Mouse (Mus musculus) Muller cell, postnatal 12 days (primary cell): Measurements from ENCODE around the gene Med12l.
"Not testable (repeated sequence)": the region's sequence is repeated elsewhere in the genome, so short reads cannot be mapped to it uniquely, and the experiment has no call there.

Experiments used
- DNase-seq: peaks from one replicate; pipeline ENCODE4 v3.0.0-alpha.2; 2015; ENCODE audit errors: inconsistent ontology term

Gene Med12l

DNA sequence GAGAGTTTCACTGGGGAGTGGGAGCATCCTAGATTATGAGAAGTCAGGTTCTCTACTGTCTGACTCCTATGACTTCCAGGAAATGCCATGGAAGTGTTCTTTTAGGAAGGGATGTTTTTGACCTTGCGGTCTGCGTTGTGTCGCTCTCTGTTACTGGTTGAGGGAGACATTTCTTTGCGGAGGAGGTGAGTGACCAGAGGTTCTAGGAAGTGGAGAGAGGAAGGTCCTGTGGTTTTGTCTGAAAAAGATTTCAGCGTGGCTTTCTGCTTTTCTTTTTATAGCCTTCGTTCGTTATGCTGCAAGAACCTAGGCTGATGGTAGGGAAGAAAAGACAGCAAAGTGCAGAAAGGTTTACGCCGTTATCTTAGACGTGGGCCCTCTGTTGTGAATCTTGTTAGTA lies 92.9 kb downstream of the Med12l start:
- DNase-seq, result no peak

DNA sequence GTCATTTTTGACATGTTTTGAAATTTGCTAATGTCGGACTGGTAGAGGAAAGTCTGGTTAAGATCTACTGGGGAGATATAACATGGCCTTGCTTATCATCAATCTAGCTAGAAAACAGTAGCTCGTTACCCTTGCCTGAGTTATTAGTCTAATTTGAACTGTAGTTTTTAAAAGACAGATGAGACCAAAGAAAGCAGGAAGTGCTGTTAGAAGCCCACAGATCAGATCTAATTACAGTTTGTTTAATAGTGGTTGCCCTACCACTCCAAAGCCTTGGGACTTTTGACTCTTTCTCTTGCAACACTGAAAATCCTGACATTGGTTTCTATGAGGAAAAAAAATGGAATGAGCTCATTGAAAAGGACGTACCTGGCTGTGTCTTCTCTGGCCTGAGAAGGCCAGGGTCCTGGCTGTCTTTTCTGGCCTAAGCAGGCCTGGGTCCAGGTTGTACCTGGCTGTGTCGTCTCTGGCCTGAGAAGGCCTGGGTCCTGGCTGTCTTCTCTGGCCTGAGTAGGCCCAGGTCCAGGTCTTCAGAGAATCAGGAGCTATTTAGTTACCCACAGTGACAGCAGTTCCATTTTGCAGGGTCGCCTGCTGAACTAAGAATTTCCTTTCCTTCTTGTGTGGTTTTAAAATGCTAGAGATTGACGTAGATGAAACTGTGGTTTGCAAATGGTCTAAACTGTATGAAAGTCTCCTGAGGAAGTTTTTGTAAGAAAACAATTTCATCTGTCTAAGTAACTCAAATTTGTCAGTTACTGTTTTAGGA lies 95.8 kb downstream of the Med12l start, which contains the start of gene Gpr171:
Gpr171 (minus strand) TSS at position 604 of the 769 bp plus-strand sequence.
- no peak for DNase-seq

DNA sequence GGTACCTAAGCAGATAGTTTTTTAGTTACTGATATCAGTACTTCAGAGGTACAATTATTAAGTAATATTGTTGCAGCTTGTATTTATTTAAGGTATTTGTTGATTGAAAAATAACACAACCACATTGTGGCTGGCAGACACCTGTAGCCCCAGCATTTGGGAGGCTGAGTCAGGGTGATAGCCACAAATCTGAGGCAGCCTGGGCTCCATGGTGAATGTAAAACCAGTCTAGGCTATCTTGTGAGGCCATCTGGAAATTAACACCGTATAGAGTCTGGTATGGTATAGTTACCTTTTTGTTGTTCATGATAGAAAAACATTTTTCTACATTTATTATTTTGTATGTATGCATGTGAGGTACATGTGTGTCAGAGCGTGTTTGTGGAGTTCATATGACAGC lies 96.5 kb downstream of the Med12l start:
- DNase-seq, result no peak

DNA sequence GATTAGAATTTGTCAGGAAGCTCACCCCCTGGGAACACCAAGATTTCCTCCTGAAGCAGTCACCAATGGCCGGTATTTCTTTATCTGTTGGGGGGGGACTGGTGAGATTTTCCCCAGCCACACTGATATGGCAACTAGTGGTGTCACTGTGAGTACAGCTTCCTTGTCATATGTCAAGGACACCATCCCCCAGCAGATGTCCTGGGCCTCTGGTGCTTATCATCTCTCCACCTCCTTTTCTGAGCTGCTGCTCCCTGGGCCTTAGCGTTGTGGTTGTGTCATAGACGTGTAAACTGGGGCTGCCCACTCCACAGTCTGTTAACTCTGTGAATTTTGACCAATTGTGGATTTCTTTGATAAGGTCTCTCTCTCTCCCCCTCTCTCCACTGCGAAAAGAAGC lies 98.8 kb downstream of the Med12l start:
- DNase-seq, result no peak

DNA sequence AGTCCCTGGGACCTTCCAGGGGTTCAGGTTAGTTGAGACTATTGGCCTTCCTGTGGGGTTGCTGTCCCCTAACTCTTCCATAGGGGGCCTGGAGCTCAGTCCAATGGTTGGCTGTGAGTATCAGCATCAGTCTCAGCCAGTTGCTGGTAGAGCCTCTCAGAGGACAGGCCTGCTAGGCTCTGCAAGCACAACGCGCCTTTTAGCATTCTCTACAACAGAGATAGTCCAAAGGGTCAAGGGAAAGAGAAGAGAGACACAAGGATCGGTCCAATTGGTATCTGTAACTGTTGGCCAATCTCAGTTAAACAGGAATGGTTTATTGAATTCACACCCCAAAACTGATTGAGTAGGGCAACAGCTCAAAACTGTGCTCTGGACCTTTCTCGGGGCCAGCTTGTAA lies 101.8 kb downstream of the Med12l start:
- DNase-seq, result no peak

DNA sequence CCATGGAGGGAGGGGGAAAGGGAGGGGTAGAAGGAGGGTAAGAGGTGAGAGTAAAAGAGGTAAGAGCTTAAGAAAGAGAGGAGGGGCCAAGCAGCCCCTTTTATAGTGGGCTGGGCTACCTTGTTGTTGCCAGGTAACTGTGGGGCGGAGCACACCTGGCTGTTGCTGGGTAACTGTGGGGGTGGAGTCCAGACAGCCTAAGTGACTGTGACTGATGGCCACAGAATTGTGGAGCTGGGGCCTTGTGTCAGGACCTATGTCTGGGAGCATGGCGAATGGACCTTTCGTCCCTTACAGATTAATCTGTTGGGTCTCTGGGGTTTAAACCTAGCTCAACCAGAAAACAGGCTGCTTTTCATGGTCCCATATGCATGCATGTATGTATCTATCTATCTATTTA lies 104.2 kb downstream of the Med12l start:
- not testable (repeated sequence) for DNase-seq

DNA sequence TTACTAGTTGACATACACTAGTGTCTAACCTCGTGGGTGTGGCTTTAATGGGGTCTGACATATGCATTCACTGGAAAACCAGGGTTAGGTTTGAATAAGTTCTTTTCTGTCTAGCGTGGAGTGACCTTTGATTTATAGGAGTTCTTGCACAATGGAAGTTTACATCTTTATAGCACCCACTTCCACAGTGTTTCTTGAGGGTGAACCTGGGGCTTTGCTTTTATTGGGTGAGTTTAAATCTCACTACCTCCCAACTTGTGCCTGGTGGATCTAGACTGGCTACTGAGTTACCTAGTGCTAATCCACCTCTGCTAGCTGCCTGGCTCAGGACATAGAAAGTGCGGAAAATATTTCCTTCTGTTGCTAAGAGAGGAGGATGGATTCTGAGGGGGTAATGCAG lies 106.3 kb downstream of the Med12l start:
- no peak for DNase-seq

DNA sequence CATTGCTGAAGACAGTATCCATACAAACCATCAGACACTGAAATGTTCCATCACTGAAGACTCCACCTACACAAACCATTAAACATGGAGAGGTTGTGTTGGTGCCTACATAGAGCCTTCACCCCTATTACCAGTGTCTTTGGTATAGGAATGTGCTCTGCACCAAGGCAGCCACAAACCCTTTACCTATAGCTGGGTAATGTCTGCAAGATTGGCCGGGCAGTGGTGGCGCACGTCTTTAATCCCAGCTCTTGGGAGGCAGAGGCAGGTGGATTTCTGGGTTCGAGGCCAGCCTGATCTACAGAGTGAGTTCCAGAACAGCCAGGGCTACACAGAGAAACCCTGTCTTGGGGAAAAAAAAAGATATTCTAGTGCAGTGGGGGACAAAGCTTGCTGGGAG lies 107.7 kb downstream of the Med12l start:
- not testable (repeated sequence) for DNase-seq

DNA sequence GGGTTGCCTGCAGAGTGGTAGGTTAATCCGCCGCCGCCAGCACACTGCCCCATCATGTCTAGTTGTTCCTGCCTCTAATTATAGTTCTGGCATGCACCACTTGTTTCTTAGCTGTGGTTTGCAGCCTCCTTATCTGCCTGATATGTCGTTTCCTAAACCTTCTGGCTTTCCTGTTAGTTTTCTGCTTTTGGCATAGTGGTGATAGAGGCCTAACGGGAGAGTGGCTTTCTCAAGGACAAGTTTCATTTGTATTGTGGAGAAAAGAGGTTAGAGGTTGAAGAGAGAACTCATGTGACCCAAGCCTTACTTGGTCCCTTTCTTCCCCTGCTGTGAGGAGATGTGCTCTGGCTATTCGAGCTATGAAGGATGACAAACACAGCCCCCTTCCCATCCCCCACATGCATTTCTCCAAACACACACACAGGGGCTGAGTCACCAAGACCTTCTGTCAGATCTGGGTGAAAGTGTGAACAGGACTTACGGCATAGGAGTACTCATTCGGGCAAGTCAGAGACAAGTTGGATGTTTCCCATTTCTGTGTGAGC lies 108.4 kb downstream of the Med12l start:
- peak; percentile 66 for DNase-seq

DNA sequence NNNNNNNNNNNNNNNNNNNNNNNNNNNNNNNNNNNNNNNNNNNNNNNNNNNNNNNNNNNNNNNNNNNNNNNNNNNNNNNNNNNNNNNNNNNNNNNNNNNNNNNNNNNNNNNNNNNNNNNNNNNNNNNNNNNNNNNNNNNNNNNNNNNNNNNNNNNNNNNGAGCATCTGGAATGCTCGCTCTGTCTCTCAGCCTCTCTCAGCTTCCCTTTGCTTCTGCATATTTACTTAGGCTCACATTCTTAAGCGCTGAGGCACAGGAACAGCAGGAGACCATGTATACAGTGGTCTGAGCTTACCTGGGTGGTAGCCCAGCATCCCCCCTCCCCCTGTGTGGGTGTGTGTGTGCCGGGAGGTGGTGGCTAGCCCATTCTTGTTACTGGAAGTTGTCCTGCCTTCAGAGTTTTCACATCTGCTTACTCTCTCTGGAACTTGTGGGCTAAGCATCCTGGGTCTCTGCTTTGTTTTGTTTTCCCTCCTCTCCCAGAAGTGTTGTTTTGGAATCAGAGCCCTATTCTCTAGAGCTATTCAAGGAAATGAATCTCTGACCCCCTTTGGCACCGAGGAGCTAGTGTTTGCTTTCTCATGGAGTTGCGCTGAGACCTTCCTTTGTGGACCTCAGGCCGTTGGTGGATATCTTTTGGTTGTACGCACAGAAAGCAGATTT lies 115.6 kb downstream of the Med12l start:
- peak; percentile 72 for DNase-seq

DNA sequence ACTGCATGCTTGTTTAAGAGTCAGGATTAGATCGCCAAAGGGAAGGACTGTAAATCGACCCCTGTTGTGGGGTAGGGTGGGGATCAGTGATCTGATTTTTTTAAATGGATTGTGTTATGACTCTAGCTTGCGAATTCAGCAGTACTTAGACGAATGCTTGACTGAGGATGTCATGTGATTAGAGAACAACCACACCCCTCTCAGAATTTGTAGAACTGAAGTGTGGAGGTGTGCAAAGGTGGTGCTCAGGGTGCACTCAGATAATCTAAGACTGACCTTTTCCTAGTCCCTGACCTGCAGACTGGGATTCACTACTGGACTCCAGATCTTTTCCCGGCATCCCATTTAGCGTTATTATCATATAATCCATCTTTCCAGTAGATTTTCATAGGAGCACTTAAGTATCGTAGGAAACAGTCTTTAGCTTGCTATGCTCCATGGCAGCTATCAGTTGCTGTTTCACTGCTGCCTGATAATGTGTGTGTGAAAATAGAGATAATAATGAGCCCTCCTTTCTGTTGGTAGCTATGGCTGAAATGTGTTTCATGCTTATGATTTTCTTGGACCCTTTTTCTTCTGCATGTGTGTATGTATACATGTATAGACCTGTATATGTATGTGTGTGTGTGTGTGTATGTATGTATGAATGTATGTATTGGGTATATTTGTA lies 116.3 kb downstream of the Med12l start:
- no peak for DNase-seq

DNA sequence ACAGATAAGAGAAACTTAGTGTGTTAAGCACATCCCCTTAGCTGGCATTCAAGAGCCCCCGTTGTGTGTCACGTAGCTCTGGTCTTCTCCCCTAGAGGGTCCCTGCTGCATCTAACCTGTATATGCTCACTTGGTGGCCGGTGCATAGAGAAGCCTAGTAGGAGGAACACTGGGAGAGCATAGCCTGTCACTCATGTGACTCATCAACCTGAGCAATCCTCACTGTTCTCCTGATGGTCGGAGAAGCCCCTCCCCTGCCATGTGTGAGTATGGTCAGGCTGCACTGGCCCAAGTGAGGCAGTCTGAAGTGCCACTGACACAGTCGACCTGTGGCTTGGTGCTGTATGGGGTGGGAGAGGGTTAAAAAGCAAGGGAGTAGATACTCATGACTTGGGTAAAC lies 119.4 kb downstream of the Med12l start:
- DNase-seq, result no peak

DNA sequence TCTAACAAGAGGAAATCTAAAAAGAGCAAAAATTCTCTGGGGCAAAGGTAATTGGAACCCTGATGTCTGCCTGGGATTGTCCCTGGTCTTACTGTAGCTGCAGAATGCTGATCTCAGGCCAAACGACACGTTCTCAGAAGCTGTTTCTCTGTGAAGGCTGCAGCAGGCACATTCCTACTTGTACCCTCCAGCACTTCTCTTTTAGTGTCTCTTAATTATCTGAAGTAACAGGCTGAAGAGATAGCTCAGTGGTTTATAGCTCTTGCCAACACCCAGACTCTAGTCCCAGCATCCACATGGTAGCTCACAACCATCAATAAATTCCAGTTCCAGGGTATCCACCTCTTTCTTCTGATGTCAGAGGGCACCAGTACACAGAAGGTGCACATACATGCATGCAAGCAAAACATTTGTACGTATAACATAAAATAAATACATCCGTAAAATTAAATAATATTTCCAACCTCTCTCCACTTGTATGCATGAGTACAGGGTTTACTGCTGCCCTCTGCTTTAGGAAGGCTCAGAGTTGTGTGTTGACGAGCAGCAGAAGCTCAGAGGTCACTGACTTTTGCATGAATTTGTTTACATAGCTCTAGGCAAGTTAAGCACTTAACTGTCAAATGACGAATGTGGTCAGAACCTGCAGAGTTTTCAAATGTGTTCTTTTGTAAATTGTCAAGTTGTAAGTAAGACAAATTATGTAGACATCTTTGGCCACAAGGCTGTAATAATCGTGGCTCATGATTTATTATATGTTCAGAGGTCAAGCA lies 120.3 kb downstream of the Med12l start:
- peak; percentile 27 for DNase-seq

DNA sequence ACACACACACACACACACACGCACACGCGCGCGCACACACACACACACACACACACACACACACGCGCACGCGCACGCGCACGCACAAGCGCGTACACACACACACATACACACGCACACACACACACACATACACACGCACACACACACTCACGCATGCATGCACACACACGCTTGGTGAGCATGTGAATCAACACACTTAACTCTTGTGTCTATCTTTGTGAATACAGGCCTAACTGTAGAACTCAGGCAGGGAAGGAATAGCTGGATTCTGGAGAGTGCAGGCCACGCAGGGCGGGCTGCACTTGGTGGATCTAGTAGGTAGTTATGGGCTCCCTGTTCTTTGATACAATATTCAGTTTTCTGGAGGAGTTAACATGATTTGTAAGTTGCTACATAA lies 123.1 kb downstream of the Med12l start:
- no peak for DNase-seq

DNA sequence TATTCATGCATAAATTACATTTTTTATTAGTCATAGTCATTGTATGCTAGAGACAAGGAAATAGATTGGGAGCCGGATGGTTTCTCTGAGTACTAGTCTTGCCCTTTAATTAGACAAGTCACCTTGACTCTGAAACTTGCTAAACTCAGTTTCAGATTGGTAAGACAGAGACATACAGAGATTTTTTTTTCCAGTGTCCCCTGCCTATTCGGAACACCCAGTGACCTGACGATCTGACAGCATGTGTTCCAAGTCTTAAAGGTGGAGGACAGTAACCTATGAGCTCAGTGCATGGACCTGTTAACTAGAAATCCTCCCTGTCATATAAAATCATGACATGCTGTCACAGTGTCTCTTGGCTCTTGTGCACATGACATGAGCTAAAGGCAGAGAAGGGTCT lies 123.9 kb downstream of the Med12l start:
- DNase-seq, result no peak

DNA sequence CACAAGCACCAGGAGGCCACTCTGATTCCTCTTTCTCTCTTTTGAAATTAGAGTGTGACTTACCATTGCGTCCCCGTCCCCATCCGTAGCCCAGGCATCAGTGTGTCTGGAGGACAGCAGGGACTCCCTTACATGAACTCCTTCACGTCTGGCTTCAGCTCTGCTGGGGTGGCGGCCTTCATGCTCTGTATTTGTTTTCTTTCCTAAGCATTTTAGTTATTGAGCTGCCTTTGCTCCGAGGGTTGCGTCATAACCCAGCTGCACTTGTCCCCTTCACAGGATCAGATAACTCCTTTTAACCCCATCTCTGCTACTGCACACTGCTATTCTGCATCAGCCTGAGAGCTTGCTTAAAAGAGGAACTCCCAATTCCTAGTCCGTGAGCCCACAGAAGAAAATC lies 124.8 kb downstream of the Med12l start:
- no peak for DNase-seq

DNA sequence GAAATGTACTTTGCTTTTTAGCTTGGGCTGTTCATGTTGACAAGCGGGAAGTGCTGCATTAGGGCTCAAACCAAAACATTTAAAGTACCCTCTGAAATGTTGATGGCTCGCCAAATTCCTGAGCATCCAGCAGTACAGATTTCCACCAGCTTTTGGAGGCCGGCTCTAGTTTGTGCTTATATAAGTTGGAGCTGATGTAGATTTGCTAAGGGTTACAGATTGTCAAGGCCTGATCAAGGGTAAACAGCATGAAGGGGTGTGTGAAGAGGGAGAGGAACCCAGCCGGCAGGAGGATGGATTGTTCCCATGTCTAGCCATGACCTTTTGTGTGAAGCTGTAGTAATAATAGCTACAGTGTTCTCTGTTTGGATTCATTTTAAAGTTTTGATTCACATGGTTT lies 125.5 kb downstream of the Med12l start:
- peak; percentile 29 for DNase-seq

DNA sequence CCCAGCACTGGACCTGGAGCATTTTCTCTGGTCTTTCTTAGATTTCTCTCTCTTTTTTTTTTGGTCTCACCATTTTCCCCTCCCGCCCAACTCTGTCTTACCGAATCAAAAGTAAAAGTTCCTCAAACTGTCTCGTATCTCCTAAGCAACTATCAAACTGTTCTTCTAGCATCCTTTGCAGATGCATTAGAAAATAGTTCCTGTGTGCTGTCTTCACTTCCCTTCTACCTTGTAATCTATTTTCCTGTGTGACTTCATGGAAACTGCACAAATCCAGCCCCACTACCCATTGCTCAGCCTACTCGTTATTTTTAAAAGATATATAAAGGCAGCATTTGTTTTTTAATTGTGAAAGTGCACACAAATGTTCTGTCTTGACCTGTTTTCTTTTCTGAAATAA lies 126.3 kb downstream of the Med12l start:
- no peak for DNase-seq

DNA sequence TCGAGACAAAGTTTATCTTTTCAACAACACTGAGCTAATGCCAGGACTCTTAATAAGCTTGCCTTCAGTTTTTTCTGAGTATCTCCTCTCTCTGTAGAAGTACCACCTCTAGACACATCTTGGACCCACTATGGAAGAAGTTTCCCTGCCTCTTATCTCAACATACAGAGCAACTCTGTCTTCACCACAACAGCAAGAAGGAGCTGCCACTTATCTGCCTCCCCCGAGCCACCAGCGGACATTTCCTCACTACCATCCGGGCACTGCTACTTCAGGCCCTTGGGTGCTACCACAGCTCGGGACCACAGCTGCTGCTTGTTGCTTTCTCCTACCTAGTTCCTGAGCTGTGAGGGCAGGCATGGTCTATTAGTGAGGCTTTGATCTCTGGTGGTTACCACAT lies 127.6 kb downstream of the Med12l start:
- DNase-seq, result no peak

DNA sequence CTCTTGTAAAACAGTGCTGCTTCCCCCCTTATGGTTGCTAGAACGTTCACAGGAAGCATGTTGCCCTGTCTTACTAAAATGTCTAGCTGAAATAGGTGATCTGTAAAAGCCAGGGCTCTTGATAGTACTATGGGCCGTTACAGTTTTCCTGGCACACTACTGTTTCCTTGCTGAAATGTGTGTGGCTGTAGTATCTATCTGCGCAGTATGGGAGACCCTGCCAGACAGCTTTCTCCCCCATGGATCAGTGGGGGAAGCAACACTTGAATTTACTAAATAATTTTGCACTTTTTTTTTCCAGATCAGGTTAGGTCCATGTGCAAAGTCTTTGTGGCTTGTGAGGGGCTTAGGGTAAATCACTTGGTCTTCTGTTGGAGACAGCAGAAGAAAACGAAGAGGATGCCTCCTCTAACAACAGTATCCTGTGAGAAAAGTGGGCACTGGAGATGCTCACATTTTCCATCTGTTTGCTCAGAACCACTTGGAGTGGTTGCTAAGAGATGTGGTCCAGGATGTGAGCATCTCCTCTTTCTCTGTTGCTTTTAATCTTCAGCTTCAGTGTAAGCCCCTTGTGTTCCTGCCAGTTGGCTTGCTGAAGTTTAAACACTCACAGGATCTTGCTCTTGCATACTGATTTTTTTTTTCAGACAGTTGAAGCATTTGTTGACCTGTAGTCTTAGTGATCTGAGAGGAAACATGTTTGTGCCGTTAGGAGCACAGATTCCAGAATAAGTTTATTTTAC lies 130.5 kb downstream of the Med12l start:
- no peak for DNase-seq

DNA sequence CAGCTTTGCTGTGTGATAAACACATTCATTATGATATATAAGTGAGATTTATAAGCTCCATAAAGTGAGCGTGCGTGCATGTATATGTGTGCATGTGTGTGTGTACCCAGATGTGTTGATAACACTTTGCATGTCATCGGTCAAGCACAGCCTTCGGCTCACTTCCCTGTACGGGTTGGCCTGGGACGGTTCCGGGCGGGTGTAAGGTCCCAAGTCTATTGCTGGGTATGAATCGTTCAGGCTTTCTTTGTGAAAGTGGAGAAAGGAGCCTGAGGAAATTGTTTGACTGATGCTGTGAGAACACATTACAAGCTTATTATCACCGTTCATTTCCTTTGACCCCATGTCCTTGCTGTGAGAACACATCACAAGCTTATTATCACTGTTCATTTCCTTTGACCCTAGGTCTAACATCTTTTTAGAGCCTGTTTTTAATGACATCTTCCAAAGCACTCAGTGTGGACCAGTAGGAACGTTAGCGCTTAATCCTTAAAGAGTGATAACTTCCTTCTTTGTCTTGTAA lies 133.4 kb downstream of the Med12l start:
- DNase-seq, result peak; percentile 33
